Mouse (Mus musculus): ENCODE results near the gene Kat6b.

DNA sequence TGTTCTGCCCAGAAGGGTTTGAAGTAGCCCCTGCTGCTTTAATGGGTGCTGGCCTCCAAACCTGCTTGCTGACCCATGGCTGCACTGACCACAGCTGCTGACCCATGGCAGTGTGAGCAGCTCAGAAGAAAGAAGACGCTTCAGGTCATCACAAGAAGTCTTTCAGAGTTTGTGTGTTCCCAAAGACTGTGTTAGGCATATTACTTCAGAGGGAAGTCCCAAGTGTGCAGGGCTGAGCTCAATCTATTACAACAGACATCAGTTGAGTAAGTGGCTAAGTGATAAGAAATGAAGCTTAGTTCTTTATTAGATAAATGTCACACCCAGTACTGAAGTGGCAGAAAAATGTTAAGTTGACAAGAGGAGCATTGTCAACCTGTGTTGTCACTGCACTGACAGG is 119.4 kb downstream of the Kat6b start:
- TF ChIP-seq CTCF (IDR thresholded peaks at IDR 0.05; ENCODE audit: control insufficient read depth, insufficient read depth, low read length) (no peak), POLR2A (IDR thresholded peaks at IDR 0.05; ENCODE audit: borderline replicate concordance, control insufficient read depth, low read depth, low read length) (no peak)

Measured in bone marrow, adult 2 months (tissue).